Mouse (Mus musculus) neural tube, embryonic 14.5 days (tissue): ENCODE data around the gene Gm21627. TPM values are rescaled to one million over a fixed set of nuclear protein-coding genes. Genes with fewer than 3 reads are reported as not detected.
"Not testable (repeated sequence)": the region's sequence is repeated elsewhere in the genome, so short reads cannot be mapped to it uniquely, and the experiment has no call there.

Experiments
- ATAC-seq: fragments of 200-750 bp; cut with Nextera tagmentation; 2 replicates; pipeline ENCODE4 v1.8.0; 2017; ENCODE audit warnings: low read depth, mild to moderate bottlenecking, moderate TSS enrichment, moderate library complexity
- H3K27ac ChIP-seq: fragments of 300-500 bp; sonication (generic); 2 replicates; pipeline ENCODE4 v1.5.1; 2014; ENCODE audit warnings: low read depth, mild to moderate bottlenecking, control low read depth, low read length, moderate library complexity, mixed read lengths
- H3K27me3 ChIP-seq: fragments of 300-500 bp; sonication (generic); 2 replicates; pipeline ENCODE4 v1.6.1; 2014; ENCODE audit warnings: low read length; ENCODE audit not compliant: control insufficient read depth, insufficient read depth
- H3K36me3 ChIP-seq: fragments of 300-500 bp; sonication (generic); 2 replicates; pipeline ENCODE4 v1.6.1; 2014; ENCODE audit warnings: low read length, mixed read lengths; ENCODE audit not compliant: control insufficient read depth, insufficient read depth
- H3K4me1 ChIP-seq: fragments of 300-500 bp; sonication (generic); 2 replicates; pipeline ENCODE4 v1.6.1; 2014; ENCODE audit warnings: low read length; ENCODE audit not compliant: control insufficient read depth, insufficient read depth
- H3K4me2 ChIP-seq: fragments of 300-500 bp; sonication (generic); 2 replicates; pipeline ENCODE4 v1.6.1; 2014; ENCODE audit warnings: mild to moderate bottlenecking, low read depth, low read length, control low read depth
- H3K4me3 ChIP-seq: fragments of 300-500 bp; sonication (generic); 2 replicates; pipeline ENCODE4 v1.5.1; 2014; ENCODE audit warnings: low read depth, low read length, control low read depth, mixed read lengths
- H3K9ac ChIP-seq: fragments of 300-500 bp; sonication (generic); replicated peaks from 2 replicates; pipeline ENCODE4 v1.6.1; 2014; ENCODE audit warnings: low read depth, mild to moderate bottlenecking, control low read depth, low read length, mixed read lengths
- H3K9me3 ChIP-seq: fragments of 300-500 bp; sonication (generic); 2 replicates; pipeline ENCODE4 v1.6.1; 2016; ENCODE audit warnings: low read length; ENCODE audit not compliant: control insufficient read depth
- WGBS: fragments of 180-500 bp; shearing (Covaris S2); extraction: QIAGEN DNeasy Blood & Tissue Kit; methylation state at CpG from one replicate; pipeline ENCODE4 v1.1.7; 2014; 5-methylcytosine and 5-hydroxymethylcytosine counted together
- polyA plus RNA-seq: library from polyadenylated mRNA; unstranded; fragments of >200 nt; fragmentation: Nextera tagmentation; extraction: Ambion mirVana; gene quantifications from 2 replicates; pipeline ENCODE4 v1.2.1, GENCODE M21; 2014

The Gm21627 gene
- polyA plus RNA-seq: not detected in 2 replicates

DNA sequence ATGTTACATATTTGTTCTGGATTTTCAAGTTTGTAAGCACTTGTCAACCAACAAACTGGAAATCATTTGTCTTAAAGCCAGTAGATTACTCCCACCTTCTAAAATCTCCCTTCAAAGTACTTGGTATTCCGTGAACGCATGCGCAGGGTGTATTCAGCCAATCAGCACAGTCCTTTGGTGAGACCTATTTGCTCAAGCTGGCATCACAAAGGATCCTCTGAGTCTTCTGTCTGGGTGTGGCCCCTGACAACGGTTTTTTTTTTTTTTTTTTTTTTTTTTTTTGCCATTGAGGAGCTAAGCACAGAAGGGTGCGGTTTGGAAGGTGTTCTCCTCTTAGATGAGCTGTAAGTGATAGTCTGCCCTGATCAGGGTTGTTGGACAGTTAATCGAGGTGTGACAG is at the start of gene Gm21627:
Gene Gm21627, plus strand, starts transcription at position 301 of the 400 bp plus-strand sequence.
- not testable (repeated sequence) for H3K4me3 ChIP-seq, ATAC-seq, H3K27me3 ChIP-seq, H3K27ac ChIP-seq, H3K9me3 ChIP-seq, H3K9ac ChIP-seq, H3K4me2 ChIP-seq, H3K4me1 ChIP-seq, H3K36me3 ChIP-seq
- no CpG with 5 or more reads among the region's 6 CpGs for WGBS
